Mouse (Mus musculus): ENCODE results near the gene Zfp775. TPM values are rescaled to one million over a fixed set of nuclear protein-coding genes. Genes with fewer than 3 reads are reported as not detected.
"Not testable (repeated sequence)": the region's sequence is repeated elsewhere in the genome, so short reads cannot be mapped to it uniquely, and the experiment has no call there.

Zfp775 gene
- total RNA-seq, 2 experiments from 2014 or later: 0.96 to 1.00 TPM

GRCm38 (mm10) chr6:48589194-48589750, 12.6 kb upstream of the Zfp775 start, which contains the start of gene Gm45021:
Gene Gm45021 (plus strand): TSS chr6:48589610.
- ATAC-seq (replicated peaks; ENCODE audit: poor library complexity): 0 out of 2 replicates have a peak, but pooled peaks have one; percentile 7

- no peak for ATAC-seq (replicated peaks; ENCODE audit: poor library complexity)
These were observed 10.5 kb upstream of the Zfp775 start for GRCm38 (mm10) chr6:48591221-48591845.

- no peak for ATAC-seq (replicated peaks; ENCODE audit: poor library complexity)
These were observed 10.0 kb upstream of the Zfp775 start for GRCm38 (mm10) chr6:48591871-48592270.

GRCm38 (mm10) chr6:48593158-48594042, 8.5 kb upstream of the Zfp775 start, which contains the start of the genes Repin1 and Gm44965:
Gene Repin1 (plus strand): TSS chr6:48593883.
Gene Gm44965 (plus strand): TSS chr6:48593941.
- peak; percentile 88 for ATAC-seq (replicated peaks; ENCODE audit: poor library complexity)

GRCm38 (mm10) chr6:48594043-48594738, 7.7 kb upstream of the Zfp775 start:
- peak; percentile 5; the same call in 1 of the 2 replicates for ATAC-seq (replicated peaks; ENCODE audit: poor library complexity)

GRCm38 (mm10) chr6:48595278-48595677, 6.6 kb upstream of the Zfp775 start:
- ATAC-seq (replicated peaks; ENCODE audit: poor library complexity): no peak

- no peak for ATAC-seq (replicated peaks; ENCODE audit: poor library complexity)
These were observed 5.2 kb upstream of the Zfp775 start for GRCm38 (mm10) chr6:48596545-48597232.

GRCm38 (mm10) chr6:48597233-48597625, 4.6 kb upstream of the Zfp775 start:
- no peak for ATAC-seq (replicated peaks; ENCODE audit: poor library complexity)

- no peak for ATAC-seq (replicated peaks; ENCODE audit: poor library complexity)
These were observed 1.3 kb upstream of the Zfp775 start for GRCm38 (mm10) chr6:48600594-48600993.

GRCm38 (mm10) chr6:48602080-48602741, 348 bp downstream of the Zfp775 start:
- ATAC-seq (replicated peaks; ENCODE audit: poor library complexity): peak; percentile 32

- no peak for ATAC-seq (replicated peaks; ENCODE audit: poor library complexity)
These were observed 6.3 kb downstream of the Zfp775 start for GRCm38 (mm10) chr6:48608124-48608523.

- ATAC-seq (replicated peaks; ENCODE audit: poor library complexity): peak; percentile 44
These were observed 7.6 kb downstream of the Zfp775 start for GRCm38 (mm10) chr6:48609512-48609911.

GRCm38 (mm10) chr6:48610657-48611056, 8.8 kb downstream of the Zfp775 start:
- ATAC-seq (replicated peaks; ENCODE audit: poor library complexity): no peak

GRCm38 (mm10) chr6:48613464-48613863, 11.6 kb downstream of the Zfp775 start:
- no peak for ATAC-seq (replicated peaks; ENCODE audit: poor library complexity)

GRCm38 (mm10) chr6:48614756-48615155, 12.9 kb downstream of the Zfp775 start:
- ATAC-seq (replicated peaks; ENCODE audit: poor library complexity): no peak

GRCm38 (mm10) chr6:48620031-48620430, 18.2 kb downstream of the Zfp775 start:
- no peak for ATAC-seq (replicated peaks; ENCODE audit: poor library complexity)

GRCm38 (mm10) chr6:48622186-48622843, 20.5 kb downstream of the Zfp775 start:
- ATAC-seq (replicated peaks; ENCODE audit: poor library complexity): not testable (repeated sequence)

GRCm38 (mm10) chr6:48623460-48623859, 21.6 kb downstream of the Zfp775 start:
- ATAC-seq (replicated peaks; ENCODE audit: poor library complexity): no peak

GRCm38 (mm10) chr6:48626464-48626863, 24.6 kb downstream of the Zfp775 start, which contains the start of gene AI854703:
Gene AI854703 (plus strand): TSS chr6:48626764.
- ATAC-seq (replicated peaks; ENCODE audit: poor library complexity): no peak

All from megakaryocyte progenitor cell, adult 5-6 weeks (primary cell).